Mouse (Mus musculus) CH12.LX (cell line): Measurements from ENCODE around the gene Gpr12. TPM values are rescaled to one million over a fixed set of nuclear protein-coding genes. Genes with fewer than 3 reads are reported as not detected.

Experiments
- DNase-seq: peaks from one replicate; pipeline ENCODE4 v3.0.0-alpha.2; 2013; ENCODE audit errors: extremely low read depth
- H3K27ac ChIP-seq: 2 replicates; pipeline ENCODE4 v1.5.1; 2012; ENCODE audit warnings: low read depth, mild to moderate bottlenecking, control low read depth, moderate library complexity; ENCODE audit not compliant: insufficient read depth
- H3K27me3 ChIP-seq: replicated peaks from 2 replicates; pipeline ENCODE3; 2012; ENCODE audit warnings: inconsistent platforms
- H3K36me3 ChIP-seq, 2 experiments: replicated peaks in 1 of 2; 2 replicates each; pipeline versions ENCODE3 to v1.6.1; 2012; ENCODE audit warnings: inconsistent platforms in 1 of 2, low read length in 1 of 2, mild to moderate bottlenecking in 1 of 2, mixed read lengths in 1 of 2, moderate library complexity in 1 of 2; ENCODE audit not compliant: control insufficient read depth in 1 of 2, insufficient read depth in 1 of 2
- H3K4me1 ChIP-seq, 2 experiments: 2 replicates each; pipeline ENCODE4 v1.6.1; 2012; ENCODE audit warnings: inconsistent platforms in 1 of 2, moderate library complexity in 1 of 2; ENCODE audit not compliant: insufficient read depth in 2 of 2, control insufficient read depth in 1 of 2
- H3K4me2 ChIP-seq: 2 replicates; pipeline ENCODE4 v1.6.1; 2012; ENCODE audit warnings: low read depth, mild to moderate bottlenecking, control low read depth; ENCODE audit not compliant: poor library complexity, insufficient read depth, severe bottlenecking
- H3K4me3 ChIP-seq, 3 experiments: fragments of 150-350 bp in 1 of 3; sonication (generic) in 1 of 3; replicated peaks in 1 of 3; 2 replicates each; pipeline versions ENCODE3 to v1.5.1; 2011 to 2012; ENCODE audit warnings: low read depth in 2 of 3, low read length in 2 of 3, mild to moderate bottlenecking in 2 of 3, moderate library complexity in 2 of 3, control low read depth in 1 of 3, improper control_type of control experiment in 1 of 3, inconsistent platforms in 1 of 3, mixed read lengths in 1 of 3; ENCODE audit not compliant: poor library complexity in 1 of 3
- H3K79me2 ChIP-seq: replicated peaks from 2 replicates; pipeline ENCODE4 v1.6.1; 2012; ENCODE audit warnings: mild to moderate bottlenecking, moderate library complexity; ENCODE audit not compliant: control insufficient read depth, poor library complexity, insufficient read depth, severe bottlenecking; ENCODE audit errors: extremely low read depth
- H3K9ac ChIP-seq: 2 replicates; pipeline ENCODE4 v1.6.1; 2012; ENCODE audit warnings: low read depth, mild to moderate bottlenecking, control low read depth, moderate library complexity; ENCODE audit not compliant: insufficient read depth
- H3K9me3 ChIP-seq: replicated peaks from 2 replicates; pipeline ENCODE3; 2012; ENCODE audit warnings: low read length, inconsistent platforms, mixed read lengths
- BHLHE40 ChIP-seq: IDR thresholded peaks from 2 replicates; pipeline ENCODE4 v1.6.1; 2011; ENCODE audit warnings: mild to moderate bottlenecking, low read depth, low read length, improper control_type of control experiment
- CHD1 ChIP-seq: IDR thresholded peaks from 2 replicates; pipeline ENCODE4 v1.6.1; 2012; ENCODE audit warnings: low read depth, low read length, improper control_type of control experiment, inconsistent platforms
- CHD2 ChIP-seq: IDR thresholded peaks from 2 replicates; pipeline ENCODE4 v1.6.1; 2011; ENCODE audit warnings: low read length, improper control_type of control experiment
- CTCF ChIP-seq, 2 experiments: IDR thresholded peaks in 1 of 2; conservative IDR thresholded peaks in 1 of 2; 2 replicates each; pipeline ENCODE4 v1.5.1; 2011 to 2012; ENCODE audit warnings: low read depth in 2 of 2, low read length in 2 of 2, improper control_type of control experiment in 1 of 2, inconsistent platforms in 1 of 2, mild to moderate bottlenecking in 1 of 2, moderate library complexity in 1 of 2
- EP300 ChIP-seq: IDR thresholded peaks from 2 replicates; pipeline ENCODE4 v1.6.1; 2011; ENCODE audit warnings: low read length, improper control_type of control experiment
- ETS1 ChIP-seq: conservative IDR thresholded peaks from 2 replicates; pipeline ENCODE4 v1.6.1; 2012; ENCODE audit warnings: low read depth, mild to moderate bottlenecking, inconsistent platforms, low read length, improper control_type of control experiment, moderate library complexity
- HCFC1 ChIP-seq: IDR thresholded peaks from 2 replicates; pipeline ENCODE4 v1.6.1; 2012; ENCODE audit warnings: low read depth, mild to moderate bottlenecking, inconsistent platforms, low read length, improper control_type of control experiment
- IRF4 ChIP-seq: IDR thresholded peaks from 2 replicates; pipeline ENCODE4 v1.6.1; 2014; ENCODE audit warnings: low read depth, mild to moderate bottlenecking, inconsistent platforms, low read length, improper control_type of control experiment
- JUN ChIP-seq: IDR thresholded peaks from 2 replicates; pipeline ENCODE4 v1.6.1; 2011; ENCODE audit warnings: low read depth, mild to moderate bottlenecking, low read length, improper control_type of control experiment, moderate library complexity; ENCODE audit not compliant: insufficient read depth
- JUND ChIP-seq: conservative IDR thresholded peaks from 2 replicates; pipeline ENCODE4 v1.6.1; 2011; ENCODE audit warnings: low read depth, low read length, improper control_type of control experiment
- KAT2A ChIP-seq: IDR thresholded peaks from 2 replicates; pipeline ENCODE4 v1.6.1; 2012; ENCODE audit warnings: low read length, improper control_type of control experiment, inconsistent platforms; ENCODE audit not compliant: insufficient replicate concordance
- MAX ChIP-seq: IDR thresholded peaks from 2 replicates; pipeline ENCODE4 v1.6.1; 2011; ENCODE audit warnings: low read length, improper control_type of control experiment
- MAZ ChIP-seq: IDR thresholded peaks from 2 replicates; pipeline ENCODE4 v1.6.1; 2012; ENCODE audit warnings: low read depth, mild to moderate bottlenecking, inconsistent platforms, low read length, improper control_type of control experiment, moderate library complexity
- MEF2A ChIP-seq: IDR thresholded peaks from 2 replicates; pipeline ENCODE4 v1.6.1; 2014; ENCODE audit warnings: low read depth, mild to moderate bottlenecking, inconsistent platforms, low read length, improper control_type of control experiment, borderline replicate concordance
- MXI1 ChIP-seq: IDR thresholded peaks from 2 replicates; pipeline ENCODE4 v1.6.1; 2011; ENCODE audit warnings: mild to moderate bottlenecking, low read depth, low read length, improper control_type of control experiment
- MYC ChIP-seq: IDR thresholded peaks from 2 replicates; pipeline ENCODE4 v1.6.1; 2011; ENCODE audit warnings: low read depth, mild to moderate bottlenecking, improper control_type of control experiment, low read length
- NELFE ChIP-seq: IDR thresholded peaks from 2 replicates; pipeline ENCODE4 v1.6.1; 2011; ENCODE audit warnings: low read depth, low read length, improper control_type of control experiment
- NRF1 ChIP-seq: IDR thresholded peaks from 2 replicates; pipeline ENCODE4 v1.6.1; 2014; ENCODE audit warnings: low read depth, mild to moderate bottlenecking, inconsistent platforms, low read length, improper control_type of control experiment, moderate library complexity
- PAX5 ChIP-seq: IDR thresholded peaks from 2 replicates; pipeline ENCODE4 v1.6.1; 2012; ENCODE audit warnings: low read length, inconsistent platforms, mixed read lengths
- POLR2AphosphoS2 ChIP-seq: IDR thresholded peaks from 2 replicates; pipeline ENCODE4 v1.6.1; 2011; ENCODE audit warnings: low read depth, low read length, improper control_type of control experiment
- RAD21 ChIP-seq: IDR thresholded peaks from 2 replicates; pipeline ENCODE4 v1.6.1; 2011; ENCODE audit warnings: low read depth, mild to moderate bottlenecking, low read length, improper control_type of control experiment, moderate library complexity
- RCOR1 ChIP-seq: conservative IDR thresholded peaks from 2 replicates; pipeline ENCODE4 v1.6.1; 2012; ENCODE audit warnings: low read depth, mild to moderate bottlenecking, inconsistent platforms, low read length, improper control_type of control experiment
- SIN3A ChIP-seq: IDR thresholded peaks from 2 replicates; pipeline ENCODE4 v1.6.1; 2012; ENCODE audit warnings: low read length, improper control_type of control experiment, inconsistent platforms
- TBP ChIP-seq: conservative IDR thresholded peaks from 2 replicates; pipeline ENCODE4 v1.6.1; 2011; ENCODE audit warnings: low read depth, low read length, improper control_type of control experiment
- TCF12 ChIP-seq: IDR thresholded peaks from 2 replicates; pipeline ENCODE4 v1.6.1; 2014; ENCODE audit warnings: low read depth, mild to moderate bottlenecking, inconsistent platforms, low read length, improper control_type of control experiment
- UBTF ChIP-seq: IDR thresholded peaks from 2 replicates; pipeline ENCODE4 v1.6.1; 2012; ENCODE audit warnings: low read depth, mild to moderate bottlenecking, inconsistent platforms, low read length, improper control_type of control experiment, moderate library complexity
- USF1 ChIP-seq: IDR thresholded peaks from 2 replicates; pipeline ENCODE4 v1.6.1; 2014; ENCODE audit warnings: low read depth, mild to moderate bottlenecking, inconsistent platforms, low read length, improper control_type of control experiment
- USF2 ChIP-seq: conservative IDR thresholded peaks from 2 replicates; pipeline ENCODE4 v1.6.1; 2011; ENCODE audit warnings: low read depth, low read length, improper control_type of control experiment
- ZC3H11A ChIP-seq: IDR thresholded peaks from 2 replicates; pipeline ENCODE4 v1.6.1; 2012; ENCODE audit warnings: low read depth, mild to moderate bottlenecking, inconsistent platforms, low read length, improper control_type of control experiment
- ZKSCAN1 ChIP-seq: IDR thresholded peaks from 2 replicates; pipeline ENCODE4 v1.6.1; 2012; ENCODE audit warnings: low read depth, inconsistent platforms, low read length, improper control_type of control experiment, borderline replicate concordance
- ZMIZ1 ChIP-seq: IDR thresholded peaks from 2 replicates; pipeline ENCODE4 v1.6.1; 2012; ENCODE audit warnings: low read depth, mild to moderate bottlenecking, inconsistent platforms, low read length, improper control_type of control experiment
- dilution Hi-C: fragments of 300-500 bp; cut with MboI; formaldehyde crosslinking; loops from 2 replicates; pipeline ENCODE4 v1.14.3; 2020; ENCODE audit warnings: low sequenced_read_pairs; ENCODE audit not compliant: extremely low pct_unique_long_range_greater_than_20kb, extremely low pct_ligation_motif_present
- in situ Hi-C: fragments of 300-500 bp; cut with MboI; formaldehyde crosslinking; loops from 3 replicates; pipeline ENCODE4 v1.14.3; 2019; ENCODE audit warnings: low sequenced_read_pairs, low pct_ligation_motif_present, low pct_unique_long_range_greater_than_20kb, mixed read lengths
- polyA plus RNA-seq: library from polyadenylated mRNA; unstranded; fragments of >175 nt; gene quantifications from 2 replicates; pipeline ENCODE4 v1.2.1, GENCODE M21; 2012; ENCODE audit warnings: low read depth; ENCODE audit not compliant: insufficient read length
- total RNA-seq, 2 experiments: library from RNA; depleted of rRNA; stranded (reverse); fragments of 300-350 nt in 1 of 2; fragments of >200 nt in 1 of 2; gene quantifications; 2 replicates each; pipeline ENCODE4 v1.2.3; 2012 to 2014

Gene Gpr12
- total and polyA plus RNA-seq, 3 experiments = not detected

DNA sequence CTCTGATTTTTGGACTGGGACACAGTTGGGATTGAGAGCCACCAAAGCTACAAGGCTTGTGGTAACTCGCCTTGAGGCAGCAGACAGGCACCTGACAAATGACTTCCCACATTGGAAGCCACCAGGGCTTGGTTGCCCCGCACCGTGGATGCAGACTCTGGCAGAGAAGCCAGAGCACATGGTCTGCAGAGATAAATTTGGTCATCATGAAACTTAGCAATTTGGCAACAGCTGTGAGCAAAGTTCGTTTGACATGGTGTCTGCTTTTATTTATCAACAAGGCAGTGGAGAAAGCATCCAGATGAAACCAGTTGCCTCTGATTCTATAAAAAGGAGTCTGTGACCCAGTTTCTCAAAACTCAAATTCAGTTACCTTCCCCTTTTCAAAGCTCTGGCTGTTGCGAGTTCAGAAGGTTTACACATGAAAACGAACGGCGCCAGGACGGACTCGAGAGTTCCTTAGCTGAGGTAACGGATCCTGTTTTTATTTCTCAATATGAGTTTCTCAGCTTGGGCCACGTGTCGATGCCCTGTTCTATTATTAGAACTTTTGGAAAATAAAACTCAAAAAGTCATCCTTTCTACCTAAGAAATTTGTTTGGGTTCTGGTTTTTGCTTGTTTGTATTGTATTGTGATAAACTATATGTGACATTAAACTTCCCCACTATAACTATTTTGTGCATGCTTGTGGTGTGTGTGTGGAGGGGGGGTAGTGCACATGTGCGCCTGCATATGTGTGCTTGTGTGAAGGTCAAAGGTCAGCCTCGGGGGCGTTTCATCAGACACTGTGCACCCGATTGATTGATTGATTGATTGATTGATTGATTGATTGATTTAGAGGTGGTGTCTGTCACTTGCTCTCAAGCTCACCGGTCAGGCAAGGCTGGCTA is 11.8 kb upstream of the Gpr12 start:
- peak overlapping the region; percentile 59; the same call in 1 of the 2 replicates for H3K4me2 ChIP-seq
- H3K9me3 ChIP-seq = peaks cover 9% of the 10 kb centered on the region
- TF ChIP-seq EP300 (peak; percentile 80), ETS1 (peak; percentile 35; the same call in 1 of the 2 replicates), MXI1 (no peak; the same call in 1 of the 2 replicates), CHD1 (no peak), TCF12 (0 out of 2 replicates have a peak, but pooled peaks have one; percentile 49), MEF2A (peak; percentile 88), MAZ (no peak), JUN (peak; percentile 64; the same call in 1 of the 2 replicates), TBP (no peak), JUND (peak; percentile 75), BHLHE40 (peak; percentile 78), HCFC1 (peak; percentile 6; the same call in 1 of the 2 replicates), ZKSCAN1 (no peak), UBTF (no peak; the same call in 1 of the 2 replicates), PAX5 (no peak), CTCF (conservative IDR thresholded peaks at IDR 0.05 in 1 of 2, IDR thresholded peaks at IDR 0.05 in 1 of 2; ENCODE audit: low read depth in 2 of 2, low read length in 2 of 2) (no peak), POLR2AphosphoS2 (no peak), MAX (peak; percentile 69), USF1 (peak; percentile 34; the same call in 1 of the 2 replicates), ZMIZ1 (no peak), RCOR1 (peak; percentile 27; the same call in 1 of the 2 replicates), CHD2 (peak; percentile 21; the same call in 1 of the 2 replicates), USF2 (0 out of 2 replicates have a peak, but pooled peaks have one; percentile 26), ZC3H11A (no peak), SIN3A (no peak), NRF1 (no peak), NELFE (0 out of 2 replicates have a peak, but pooled peaks have one; percentile 37), IRF4 (peak; percentile 84), MYC (peak; percentile 90), KAT2A (no peak), RAD21 (no peak)
- in situ Hi-C loops (no loop called here), dilution Hi-C loops (no loop called here)
- DNase-seq = peak; percentile 72
- H3K27me3 ChIP-seq = no peaks in the 10 kb centered on the region
- no peak overlapping the region for H3K9ac ChIP-seq
- H3K4me1 ChIP-seq = peaks cover 19 to 28% of the 10 kb centered on the region in 2 experiments
- peak overlapping the region; percentile 31; the same call in 1 of the 2 replicates for H3K27ac ChIP-seq
- no peak overlapping the region for H3K4me3 ChIP-seq
- no peaks in the 10 kb centered on the region for H3K36me3 ChIP-seq
- no peaks in the 10 kb centered on the region for H3K79me2 ChIP-seq
